Mouse (Mus musculus): Measurements from ENCODE around the gene Nckap5. TPM values are rescaled to one million over a fixed set of nuclear protein-coding genes. Genes with fewer than 3 reads are reported as not detected.
A peak's percentile ranks its signal among the peaks of the same experiment; 100 is the strongest.

Nckap5 gene
- total RNA-seq, 2 experiments from 2014 or later: 0.87 to 0.97 TPM

DNA sequence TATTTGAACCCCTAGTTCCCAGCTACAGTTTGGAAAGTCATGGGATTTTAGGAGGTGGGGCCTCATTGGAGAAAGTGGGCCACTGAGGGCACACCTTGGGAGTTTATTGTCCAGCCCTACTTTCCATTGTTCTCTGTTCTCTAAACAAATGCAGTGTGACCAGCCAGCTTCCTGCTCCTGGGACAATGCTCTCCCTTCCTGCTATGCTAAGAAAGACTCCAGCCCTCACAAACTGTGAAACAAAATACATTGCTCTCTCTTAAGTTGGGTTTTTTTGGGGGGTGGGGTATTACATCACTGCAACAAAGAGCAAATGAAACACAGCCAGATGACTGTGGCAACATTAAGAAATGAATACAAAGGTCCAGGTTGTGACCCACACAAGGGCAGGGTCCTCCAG lies 426.6 kb downstream of the Nckap5 start:
- no peak for DNase-seq (ENCODE audit: low spot score)

DNA sequence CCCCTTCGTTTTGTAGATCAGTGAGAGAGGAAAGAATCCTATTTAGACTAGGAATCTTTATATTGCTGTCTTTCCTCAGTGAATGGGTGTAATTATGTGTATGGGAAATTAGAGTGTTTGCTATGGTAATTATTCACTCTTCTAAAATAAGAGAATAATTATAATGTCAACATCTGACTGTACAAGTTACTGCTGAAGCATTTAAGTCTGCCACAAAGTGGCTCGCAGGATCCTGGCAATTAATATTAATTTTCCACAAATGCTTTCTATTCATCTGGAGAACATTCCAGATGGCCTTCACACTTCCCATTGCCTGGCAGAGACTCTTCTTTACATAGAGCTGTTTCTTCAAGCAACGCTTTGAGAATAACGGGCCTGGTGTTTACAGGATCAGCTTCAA lies 439.4 kb downstream of the Nckap5 start:
- DNase-seq (ENCODE audit: low spot score): no peak

DNA sequence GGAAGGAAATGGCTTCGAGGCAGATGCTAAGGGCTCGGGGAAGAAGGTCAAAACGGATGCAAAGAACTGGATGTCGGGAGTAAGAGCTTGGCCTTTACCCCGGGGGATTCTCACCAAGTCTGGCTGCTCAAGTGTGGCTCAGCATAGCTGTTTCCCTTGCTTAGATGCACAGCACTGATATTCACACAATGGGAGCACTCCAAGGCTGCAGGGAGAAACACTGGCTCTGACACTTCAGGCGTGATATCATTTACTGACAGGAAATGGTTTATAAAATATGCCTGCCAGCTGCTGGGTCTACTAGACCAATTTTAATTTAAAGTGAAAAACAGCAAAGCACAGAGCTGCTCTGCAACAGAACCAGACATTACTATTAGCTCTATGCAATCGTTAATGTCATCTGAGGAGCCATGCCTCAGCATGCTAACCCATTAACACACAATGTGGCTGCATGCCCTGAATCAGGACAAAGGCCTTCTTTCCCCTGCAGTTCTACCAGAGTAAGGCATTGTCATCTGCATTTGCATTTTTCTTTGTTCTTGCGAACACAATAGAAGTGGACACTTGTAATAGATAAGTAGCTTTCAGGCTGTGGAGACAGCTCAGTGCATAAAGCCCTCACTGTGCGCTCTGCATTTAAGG lies 453.1 kb downstream of the Nckap5 start:
- DNase-seq (ENCODE audit: low spot score): no peak

DNA sequence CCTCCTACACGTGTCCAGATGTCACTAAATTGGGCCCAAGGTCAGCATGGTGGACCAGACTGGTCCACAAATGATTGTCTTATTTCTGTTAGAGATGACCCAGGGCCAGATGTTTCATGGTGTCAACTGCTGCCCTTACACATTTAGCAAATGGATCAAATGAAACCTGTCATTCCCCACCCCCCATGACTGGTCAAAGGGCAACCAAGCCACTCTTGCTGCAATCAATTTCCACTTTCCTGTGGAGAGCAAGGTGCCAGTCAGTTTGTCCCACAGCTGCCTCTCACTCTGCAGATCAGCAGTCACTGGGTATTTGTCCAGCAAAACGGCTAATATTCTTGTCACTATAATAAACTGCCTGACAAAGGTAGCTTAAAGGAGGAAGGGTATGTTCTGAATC lies 463.9 kb downstream of the Nckap5 start:
- DNase-seq (ENCODE audit: low spot score): no peak

DNA sequence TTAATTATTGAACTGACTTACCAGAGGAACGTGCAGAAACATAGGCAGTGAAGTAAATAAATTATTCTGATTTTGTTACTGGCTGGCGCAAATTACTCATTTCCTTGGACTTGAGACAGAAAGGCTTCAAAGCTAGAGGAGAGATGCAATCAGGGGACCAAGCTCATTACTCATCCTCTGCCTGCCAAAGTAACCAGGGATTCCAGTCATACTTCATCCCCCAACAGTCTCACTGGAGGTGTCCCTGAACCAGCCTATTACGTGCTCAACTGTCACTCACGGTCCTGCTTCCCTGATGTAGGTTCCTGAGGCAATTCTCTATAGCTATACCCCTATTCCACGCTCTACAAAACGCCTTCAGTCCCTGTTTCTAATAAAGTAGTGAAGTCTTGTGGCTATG lies 466.0 kb downstream of the Nckap5 start:
- no peak for DNase-seq (ENCODE audit: low spot score)

DNA sequence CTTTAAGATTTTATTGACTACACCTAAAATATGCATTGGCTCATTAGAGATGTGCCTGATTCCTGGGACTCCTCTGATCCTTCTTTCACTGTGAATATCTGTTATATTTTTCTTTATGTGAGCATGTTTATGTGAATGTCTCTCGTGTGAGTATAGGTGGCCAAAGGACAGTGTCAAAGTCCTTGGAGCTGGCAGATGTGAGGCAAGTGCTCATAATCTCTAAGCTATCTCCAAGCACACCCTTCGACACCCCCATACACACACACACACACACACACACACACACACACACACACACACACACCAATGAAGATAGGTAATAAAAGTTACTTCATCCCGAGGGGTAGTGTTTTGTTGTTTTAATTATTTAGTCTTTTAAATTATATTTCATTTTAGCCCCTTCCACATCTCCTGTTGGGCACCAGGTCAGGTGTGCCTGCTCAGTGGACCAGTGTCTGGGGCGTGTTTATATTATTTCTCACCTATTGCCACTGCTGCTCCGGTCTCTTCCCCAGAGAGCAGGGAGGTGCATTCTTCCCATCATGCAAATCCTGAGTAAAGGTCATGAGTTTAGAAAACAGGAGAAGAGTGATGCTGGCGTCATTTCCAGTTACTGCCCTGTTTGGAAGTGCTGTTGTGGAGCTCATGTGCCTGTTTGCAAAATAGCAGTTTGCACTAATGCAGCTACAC lies 469.9 kb downstream of the Nckap5 start:
- DNase-seq (ENCODE audit: low spot score): no peak

DNA sequence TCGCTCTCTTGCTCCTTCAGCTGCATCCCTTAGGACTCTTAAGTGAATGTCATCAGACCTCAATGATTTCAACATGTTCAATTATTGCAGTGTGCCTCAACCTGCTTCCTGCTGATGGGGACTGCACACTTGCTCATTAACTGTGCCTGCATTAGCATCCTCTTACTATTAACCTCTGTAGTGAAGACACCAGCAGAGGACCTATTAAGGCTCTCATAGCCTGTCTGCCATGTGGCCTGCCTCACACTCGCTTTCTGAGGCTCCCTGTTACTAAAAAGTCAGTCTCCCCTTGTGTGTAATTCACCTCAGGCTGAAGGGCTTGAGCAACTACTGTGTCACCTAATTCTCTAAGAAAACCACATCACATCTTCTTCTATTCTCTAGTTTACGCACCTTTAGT lies 470.5 kb downstream of the Nckap5 start:
- no peak for DNase-seq (ENCODE audit: low spot score)

DNA sequence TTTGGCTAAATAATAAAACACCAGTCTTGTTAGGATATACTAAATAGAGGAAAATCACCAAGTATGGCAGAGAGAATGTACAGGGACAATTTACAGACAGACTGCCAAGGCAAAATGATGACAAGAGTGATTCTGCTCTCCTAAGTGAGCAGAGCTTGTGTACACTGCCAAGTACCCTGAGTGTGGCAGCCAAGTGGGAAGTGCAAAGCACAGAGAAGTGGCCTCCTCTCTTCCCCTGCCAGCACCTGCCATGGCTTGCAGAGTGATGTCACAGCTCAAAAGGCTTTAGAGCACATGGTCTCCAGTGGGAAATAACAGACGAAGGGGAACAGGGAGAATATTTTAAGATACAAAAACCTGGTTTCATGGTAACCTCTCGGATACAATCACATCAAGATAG lies 488.8 kb downstream of the Nckap5 start:
- DNase-seq (ENCODE audit: low spot score): no peak

DNA sequence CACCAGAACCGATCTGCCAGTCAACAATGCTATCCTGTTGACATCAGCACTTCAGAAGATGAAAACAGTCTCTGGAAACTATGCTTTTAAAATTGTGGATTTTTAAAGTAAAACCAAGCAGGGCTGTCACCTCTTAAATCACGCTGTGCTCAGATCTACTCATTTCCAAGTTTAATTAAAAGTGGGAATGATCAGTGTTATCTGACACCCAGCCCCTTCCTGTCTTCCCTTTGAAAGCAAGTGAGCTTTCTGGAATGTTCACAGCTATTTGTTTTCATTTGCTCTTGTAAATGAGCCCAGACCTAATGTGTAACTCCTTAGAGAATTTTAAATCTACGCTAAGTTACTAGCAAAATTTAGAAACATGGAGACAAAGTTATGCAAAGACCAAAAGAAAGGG lies 491.3 kb downstream of the Nckap5 start:
- DNase-seq (ENCODE audit: low spot score): no peak

DNA sequence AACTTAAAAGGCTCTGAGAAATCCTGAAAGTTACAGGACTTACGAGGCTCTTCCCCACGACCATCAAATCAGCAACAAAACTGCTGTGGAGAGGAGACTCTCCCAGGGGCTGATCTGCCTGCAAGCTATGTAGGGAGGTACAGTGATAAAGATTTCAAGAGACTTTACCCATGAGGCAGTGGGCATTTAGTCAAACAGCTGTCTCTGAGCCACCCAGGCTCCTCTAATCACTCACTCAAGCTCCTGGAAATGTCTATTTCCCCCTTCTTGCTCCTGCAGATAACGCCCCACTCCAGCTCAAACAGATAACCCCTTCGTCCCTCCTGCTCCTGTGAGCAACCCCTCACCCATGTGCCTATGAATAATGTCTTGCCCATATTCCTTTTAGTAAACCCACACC lies 496.4 kb downstream of the Nckap5 start:
- no peak for DNase-seq (ENCODE audit: low spot score)

DNA sequence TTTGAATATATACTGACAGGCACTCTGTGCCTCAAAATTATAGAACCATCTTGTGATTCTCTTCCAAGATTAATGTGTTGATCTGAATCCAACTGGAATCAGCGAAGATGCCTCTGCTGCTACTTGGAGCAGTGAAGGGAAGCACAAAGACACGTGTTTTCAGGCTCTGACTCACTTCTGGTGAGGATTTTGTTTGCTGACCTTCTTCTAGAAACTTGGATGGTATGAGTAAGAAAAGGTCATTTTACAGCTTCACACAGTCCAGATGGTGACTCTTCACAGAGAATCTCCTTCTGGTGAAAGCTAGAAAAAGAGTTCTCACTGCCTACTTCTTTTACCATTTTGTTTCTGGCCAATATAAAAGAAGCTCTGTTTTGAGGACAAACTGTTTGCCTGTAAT lies 498.6 kb downstream of the Nckap5 start:
- DNase-seq (ENCODE audit: low spot score): peak; percentile 1

DNA sequence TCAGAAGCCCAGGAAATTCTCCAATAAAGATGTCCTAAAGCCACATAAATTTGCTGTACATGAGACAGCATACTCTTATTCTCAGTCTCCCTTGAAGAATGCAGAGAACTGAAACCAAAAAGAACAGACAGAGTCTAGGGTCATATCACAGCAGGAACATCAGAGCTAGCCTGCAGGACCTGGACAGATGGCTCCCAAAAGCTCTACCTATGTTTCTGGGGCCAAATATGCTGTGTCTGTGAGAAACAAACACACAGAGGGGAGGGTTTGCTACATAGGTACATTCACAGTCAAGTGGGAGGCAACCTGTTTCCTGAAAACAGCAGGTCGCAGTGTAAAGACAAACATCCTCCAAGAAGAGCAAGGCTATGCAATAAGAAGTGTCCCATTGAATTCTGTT lies 509.9 kb downstream of the Nckap5 start:
- DNase-seq (ENCODE audit: low spot score): no peak

DNA sequence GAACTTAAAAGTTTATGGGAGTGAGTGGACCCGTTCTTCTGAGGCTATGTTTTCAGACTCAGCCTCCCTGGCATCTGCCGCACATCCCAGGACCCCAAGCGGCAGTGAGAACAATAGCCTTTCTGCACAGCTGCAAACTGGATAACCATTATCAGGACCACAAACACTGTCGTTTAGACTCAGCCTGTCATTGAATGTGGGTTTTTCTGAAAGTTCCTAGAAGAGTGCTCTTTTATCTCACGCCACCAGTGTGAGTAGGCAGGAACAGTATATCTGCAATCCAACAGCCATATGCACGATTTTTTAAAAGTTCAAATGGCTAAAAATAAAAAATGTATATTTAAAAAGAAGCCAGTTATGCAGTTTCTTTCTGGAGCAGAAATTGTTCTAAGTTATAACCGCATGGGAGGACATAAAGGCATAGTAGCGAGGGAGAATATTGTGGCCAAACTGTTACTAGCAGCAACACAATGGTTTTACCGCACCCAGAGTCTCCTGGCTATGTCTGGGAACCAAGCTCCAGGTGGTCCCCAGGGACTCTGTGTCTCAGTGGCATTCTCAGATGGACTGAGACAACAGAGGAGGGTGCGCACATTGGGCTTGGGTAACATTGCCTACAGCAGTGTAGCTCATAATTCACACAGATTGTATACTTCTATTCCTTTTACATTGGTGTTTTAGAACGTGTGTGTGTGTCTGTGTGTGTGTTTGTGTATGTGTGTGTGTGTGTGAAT lies 512.6 kb downstream of the Nckap5 start:
- no peak for DNase-seq (ENCODE audit: low spot score)

DNA sequence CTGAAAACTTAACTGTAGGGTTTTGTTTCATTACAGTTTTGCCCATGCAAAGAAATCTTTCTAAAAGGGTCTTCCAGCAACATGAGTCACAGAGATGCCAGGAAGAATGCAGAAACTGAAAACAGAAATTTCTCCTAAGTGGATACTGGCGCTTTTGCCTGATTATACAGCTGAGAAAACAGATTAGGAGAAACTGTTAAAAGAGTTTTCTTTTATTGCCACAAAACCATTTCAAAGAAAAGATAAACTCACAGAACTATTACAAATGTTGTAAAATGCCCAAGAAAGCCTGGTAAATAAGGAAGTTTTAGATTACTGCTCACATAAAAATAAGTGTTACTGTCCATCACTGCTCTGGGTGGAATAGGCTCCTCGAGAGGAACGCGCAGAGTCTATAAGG lies 513.3 kb downstream of the Nckap5 start:
- no peak for DNase-seq (ENCODE audit: low spot score)

DNA sequence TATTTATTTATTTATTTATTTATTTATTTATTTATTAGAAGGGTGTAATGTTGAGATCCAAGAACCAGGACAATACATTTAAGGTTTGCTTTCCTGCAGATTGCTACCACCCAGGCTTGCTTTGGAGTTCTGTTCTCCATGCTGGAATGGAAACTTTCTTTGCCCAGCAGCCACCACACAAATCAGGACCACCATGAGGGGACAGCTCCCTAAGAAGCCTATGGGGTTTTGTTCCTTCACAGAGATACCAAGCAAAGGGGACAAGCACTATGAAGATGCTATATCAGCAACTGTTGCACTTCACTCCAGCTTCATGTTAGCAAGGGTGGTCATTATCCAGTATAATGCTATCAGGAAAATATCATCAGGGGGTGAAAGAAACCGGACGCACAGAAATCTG lies 513.7 kb downstream of the Nckap5 start:
- DNase-seq (ENCODE audit: low spot score): no peak

DNA sequence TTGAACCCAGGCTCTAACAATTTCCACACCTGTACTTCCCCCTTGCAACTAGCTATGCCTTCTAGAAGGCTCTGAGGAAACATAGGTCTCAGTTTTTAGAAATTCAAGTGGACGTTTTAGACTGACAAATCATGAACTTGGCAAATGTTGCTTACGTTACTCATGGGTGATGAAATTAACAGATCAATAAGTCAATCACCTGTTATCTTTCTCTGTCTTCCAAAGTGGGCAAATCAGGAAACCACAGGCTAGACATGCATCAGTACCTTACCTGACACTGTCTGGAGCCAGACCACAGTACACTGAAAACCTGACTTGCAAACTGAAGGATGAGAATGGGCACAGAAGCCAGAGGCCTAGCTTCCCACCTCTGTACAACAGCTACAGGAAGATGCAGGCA lies 529.5 kb downstream of the Nckap5 start:
- DNase-seq (ENCODE audit: low spot score): no peak

DNA sequence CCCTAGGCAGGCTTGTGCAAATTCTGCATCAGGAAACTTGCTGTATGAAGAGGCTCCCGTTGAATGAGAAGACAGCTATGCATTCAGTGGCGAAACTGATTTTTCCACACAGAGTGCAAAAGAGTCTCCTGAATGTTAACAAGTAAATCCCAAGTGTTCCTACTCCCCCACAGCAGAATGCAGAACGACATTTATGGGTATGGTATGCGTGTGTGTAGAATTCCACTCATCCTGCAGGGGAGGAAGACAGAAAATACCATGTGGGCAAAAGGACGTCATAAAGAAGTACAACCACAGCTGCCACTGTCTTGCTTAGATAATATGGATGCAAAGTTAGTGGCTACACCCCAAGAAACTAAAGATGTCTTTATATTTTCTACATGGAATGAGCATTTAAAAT lies 565.7 kb downstream of the Nckap5 start:
- no peak for DNase-seq (ENCODE audit: low spot score)

DNA sequence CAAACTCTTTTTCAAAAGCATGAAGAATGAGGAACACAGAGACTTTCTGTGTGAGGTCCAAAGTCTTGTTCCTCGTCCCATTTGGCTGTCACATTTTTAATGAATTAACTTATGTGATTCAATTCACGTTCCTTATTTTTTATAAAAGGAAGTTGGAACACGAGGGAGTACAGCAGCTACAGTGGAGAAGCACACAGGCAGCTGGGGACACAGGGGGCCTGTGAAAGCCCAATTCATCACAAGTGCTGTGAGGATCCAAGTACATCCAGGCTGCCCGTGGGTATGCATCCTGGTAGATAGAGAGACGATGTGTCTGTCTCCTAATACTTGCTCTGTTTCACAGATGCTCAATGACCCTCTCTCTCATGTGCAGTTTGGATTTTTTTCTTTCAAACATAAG lies 576.2 kb downstream of the Nckap5 start:
- DNase-seq (ENCODE audit: low spot score): no peak

DNA sequence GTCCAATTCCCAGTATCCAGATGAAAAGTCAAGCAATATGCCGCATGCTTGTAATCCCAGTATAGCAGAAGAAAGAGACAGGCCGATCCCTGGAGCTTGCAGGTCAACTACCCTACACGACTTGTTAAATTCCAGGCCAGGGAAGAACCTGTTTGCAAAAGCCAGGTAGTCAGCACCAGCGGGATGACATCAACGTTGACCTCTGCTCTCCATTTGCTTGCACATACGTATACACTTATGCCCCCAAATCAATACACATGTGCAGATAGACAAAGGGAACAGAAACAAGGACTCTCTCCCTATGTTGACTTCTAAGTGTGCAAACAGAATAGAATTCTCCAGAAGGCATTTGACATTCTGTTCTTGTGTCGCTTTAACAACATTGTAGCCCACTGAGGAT lies 576.7 kb downstream of the Nckap5 start:
- DNase-seq (ENCODE audit: low spot score): no peak

DNA sequence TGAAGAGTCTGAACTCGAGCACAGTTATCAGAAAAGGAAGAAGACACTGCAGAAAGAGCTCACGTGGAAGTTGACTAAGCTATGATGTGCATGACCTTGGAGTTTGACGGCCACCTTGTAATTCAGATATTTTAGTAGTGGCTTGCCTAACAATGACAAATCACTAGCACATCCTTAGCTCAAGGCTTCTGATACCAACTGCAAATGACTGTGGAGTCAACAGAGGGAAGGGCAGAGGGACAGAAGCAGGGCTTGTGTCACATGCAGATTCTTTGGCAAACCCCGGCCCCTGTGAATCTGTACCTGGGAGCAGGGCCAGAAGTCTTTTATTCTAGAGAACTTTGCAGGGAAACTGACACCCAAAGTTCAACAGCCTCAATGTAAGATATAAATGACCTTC lies 597.4 kb downstream of the Nckap5 start:
- DNase-seq (ENCODE audit: low spot score): no peak

DNA sequence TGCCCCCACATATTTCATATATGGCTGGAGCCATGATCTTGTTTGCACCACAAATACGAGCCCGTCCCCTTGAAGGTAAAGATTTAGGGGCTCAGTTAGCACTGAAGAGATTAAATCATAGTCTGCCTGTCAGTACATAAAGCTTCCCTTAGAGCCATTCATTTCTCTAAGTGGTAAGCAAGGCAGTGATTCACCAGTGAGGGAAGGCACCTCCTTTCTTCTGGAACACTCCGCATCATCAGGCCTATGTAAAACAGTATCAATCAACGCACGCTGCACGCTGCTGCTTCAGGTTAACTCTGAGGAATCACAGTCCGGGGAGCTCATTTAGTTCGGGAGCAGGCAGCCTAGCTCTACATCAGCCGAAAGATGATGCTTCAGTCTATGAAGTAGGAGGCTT lies 599.4 kb downstream of the Nckap5 start:
- DNase-seq (ENCODE audit: low spot score): no peak

DNA sequence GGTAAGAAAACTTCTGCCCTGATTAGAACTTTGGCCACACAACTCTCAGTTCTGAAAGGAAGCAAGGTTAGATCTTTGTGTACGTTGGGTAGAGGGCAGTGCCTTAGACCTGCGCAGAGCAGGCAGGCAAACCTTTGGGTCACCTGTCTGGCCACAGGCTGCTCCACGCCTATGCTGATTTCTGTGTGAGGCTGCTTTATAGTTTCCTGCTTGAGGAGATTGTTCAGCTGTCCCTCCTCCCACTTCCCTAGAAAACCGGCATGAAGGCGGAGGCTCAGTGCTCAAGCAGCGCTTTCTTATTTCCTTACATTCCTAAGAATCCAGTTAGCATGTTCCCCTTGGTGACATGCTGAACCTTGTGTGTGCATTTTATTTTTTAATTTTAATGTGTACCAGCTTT lies 620.4 kb downstream of the Nckap5 start:
- no peak for DNase-seq (ENCODE audit: low spot score)

DNA sequence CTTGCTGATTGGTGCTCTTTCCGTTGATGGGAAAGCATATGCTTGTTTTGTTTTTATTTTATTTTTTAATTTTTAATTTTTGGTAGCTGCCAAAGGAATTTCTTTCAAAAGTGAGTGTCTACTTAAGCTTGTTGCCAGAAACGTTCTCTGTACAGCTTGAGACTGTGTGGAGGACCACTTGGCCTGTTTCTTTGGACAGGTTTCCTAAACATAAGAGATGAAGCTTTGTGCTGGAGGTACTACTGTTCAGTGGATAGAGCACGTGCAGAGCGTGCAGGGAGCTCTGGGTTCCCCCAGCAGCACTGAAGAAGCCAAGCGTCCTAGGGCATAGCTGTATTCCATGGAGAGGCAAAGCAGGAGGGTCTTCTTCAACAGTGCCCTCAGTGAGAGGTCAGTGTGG lies 620.9 kb downstream of the Nckap5 start:
- no peak for DNase-seq (ENCODE audit: low spot score)

Measured in gastrocnemius, adult 18-20 months (tissue).